Mouse (Mus musculus): ENCODE measurements around the gene Scnn1b.

- TF ChIP-seq POLR2A (IDR thresholded peaks at IDR 0.05; ENCODE audit: insufficient read length, low read depth) (no peak), CEBPB (IDR thresholded peaks at IDR 0.05; ENCODE audit: insufficient read depth, poor library complexity, severe bottlenecking) (no peak), POLR2AphosphoS2 (IDR thresholded peaks at IDR 0.05; ENCODE audit: insufficient read length, low read depth) (no peak), USF1 (IDR thresholded peaks at IDR 0.05; ENCODE audit: low read depth) (no peak), E2F4 (IDR thresholded peaks at IDR 0.05; ENCODE audit: insufficient read depth) (no peak), SRF (IDR thresholded peaks at IDR 0.05; ENCODE audit: control insufficient read depth, insufficient read length, low read depth) (no peak), MYOD1 (IDR thresholded peaks at IDR 0.05; ENCODE audit: control insufficient read depth in 1 of 3, insufficient read length in 2 of 3, low read depth in 2 of 3) (peak; percentile 29 to 99 (median 97))
These were observed 90.2 kb downstream of the Scnn1b start for GRCm38 (mm10) chr7:121954891-121955669.

All from myocyte (in vitro differentiated cells).